In the genomic region with DNA sequence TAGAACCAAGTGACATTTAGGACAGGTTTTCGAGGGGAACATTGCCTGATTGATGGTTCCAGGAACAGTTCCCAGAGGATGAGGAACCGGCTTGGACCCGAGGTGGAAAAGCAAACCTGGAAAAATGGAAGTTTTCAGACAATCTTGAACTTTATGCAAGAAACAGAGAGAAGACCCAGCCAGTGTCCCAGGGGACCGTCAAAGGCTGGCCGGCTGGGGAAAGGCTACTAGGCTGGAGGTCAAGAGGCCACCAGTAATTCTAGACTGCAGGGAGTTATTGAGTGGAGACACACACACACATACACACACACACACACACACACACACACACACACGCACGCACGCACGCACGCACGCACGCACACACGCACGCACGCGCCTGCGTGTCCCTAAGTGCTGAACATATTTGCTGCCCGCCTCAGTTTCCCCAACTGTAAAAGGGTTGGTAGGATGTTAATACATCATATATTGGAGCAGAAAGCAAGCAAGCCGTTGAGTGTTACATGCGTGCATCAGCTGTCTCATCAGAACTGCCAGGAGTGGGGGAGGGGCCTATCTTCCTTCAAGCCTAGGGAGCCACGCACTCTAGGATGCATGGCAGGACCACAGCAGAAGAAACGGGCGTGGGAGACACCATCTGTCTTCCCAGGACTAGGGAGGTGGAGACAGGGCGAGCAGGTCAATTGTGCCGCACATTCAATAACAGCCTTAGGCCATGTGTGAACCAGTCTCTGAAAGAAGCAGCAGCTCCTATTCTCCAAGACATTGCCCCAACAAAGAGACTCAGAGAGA, we compare ENCODE assay signal across 9 mouse cellular contexts. TPM values are rescaled to one million over a fixed set of nuclear protein-coding genes. Genes with fewer than 3 reads are reported as not detected.
DNase-seq lines count a peak whose midpoint lies in the region; ATAC-seq lines count a peak whose summit lies in the region.
"Had no signal": no experiment of that assay in that cellular context is flagged by ENCODE, and none has a peak within 500 bp of the region (broad histone marks: within the 10 kb centered on the region; RNA-seq: fewer than 3 reads in every experiment).

No protein-coding gene starts in this region.

- peak; percentile 46; the same call in 1 of the 2 replicates for ATAC-seq in hindbrain, embryonic 13.5 days (ENCODE audit: low FRiP score)
- ATAC-seq in megakaryocyte progenitor cell, adult 5-6 weeks (replicated peaks; ENCODE audit: poor library complexity): no peak

- 0 out of 2 replicates have a peak overlapping the region, but pooled peaks have one; percentile 31 for H3K9ac ChIP-seq in hindbrain, embryonic 13.5 days

- 64% methylated on average over 25 of the region's 25 CpGs for WGBS in hindbrain, embryonic 13.5 days

- H3K4me2 ChIP-seq in hindbrain, embryonic 13.5 days: 0 out of 2 replicates have a peak overlapping the region, but pooled peaks have one; percentile 16

- peaks cover 10% of the 10 kb centered on the region for H3K36me3 ChIP-seq in hindbrain, embryonic 13.5 days

- H3K9me3 ChIP-seq in hindbrain, embryonic 13.5 days: no peaks in the 10 kb centered on the region

- H3K4me3 ChIP-seq in hindbrain, embryonic 13.5 days: no peak overlapping the region

- H3K27ac ChIP-seq in hindbrain, embryonic 13.5 days: no peak overlapping the region; the same call in 1 of the 2 replicates

- DNase-seq in adrenal gland, postnatal 10 days: peak; percentile 49
- DNase-seq in adrenal gland, adult 18-20 months (ENCODE audit: low spot score in 2 of 2): no peak
- peak; percentile 32 for DNase-seq in lung, postnatal 10 days
- no peak for DNase-seq in lung, postnatal 4 days
- peak; percentile 38 to 59 for DNase-seq in right cerebral cortex, adult 2 months (ENCODE audit: low spot score in 2 of 2)
- DNase-seq in heart, adult 8-10 months (ENCODE audit: low spot score): no peak
- DNase-seq: cerebellum, adult 9-11 months had no signal

- 0 out of 2 replicates have a peak, but pooled peaks cover 5% of the 10 kb centered on the region for H3K27me3 ChIP-seq in hindbrain, embryonic 13.5 days

- H3K4me1 ChIP-seq in hindbrain, embryonic 13.5 days (replicated peaks): peaks cover 17% of the 10 kb centered on the region

RNA-seq across cellular contexts. Expression of a gene that starts 22.9 kb away (rescaled TPM):
- 10 to 100 TPM; 39.4 to 45.8 TPM for total RNA-seq in adrenal gland, postnatal 10 days (2021)
- total RNA-seq in adrenal gland, adult 18-20 months (2021): 10 to 100 TPM; 44.9 to 51.2 TPM
- polyA plus RNA-seq in hindbrain, embryonic 13.5 days (2015; fragmentation: Nextera tagmentation; extraction: Ambion mirVana): 61.8 and 64.7 TPM in 2 replicates
- 17.2 and 18.3 TPM in 2 replicates for total RNA-seq in megakaryocyte progenitor cell, adult 5-6 weeks (2015)
- total RNA-seq in megakaryocyte progenitor cell, adult 5-6 weeks (2017): 35.3 and 38.4 TPM in 2 replicates
- 10 to 100 TPM; 43.6 to 52.1 (median 45.5) TPM for total RNA-seq in heart, adult 8-10 months (2022)

RNA-seq across cellular contexts. Expression of a gene that starts 32.0 kb away (rescaled TPM):
- 1 to 10 TPM; 1.4 to 1.7 TPM for total RNA-seq in adrenal gland, postnatal 10 days (2021)
- total RNA-seq in adrenal gland, adult 18-20 months (2021): 1 to 10 TPM in 1 of 2 experiments, under 1 TPM in 1; 0.50 to 1.0 TPM
- 2.8 and 3.4 TPM in 2 replicates for polyA plus RNA-seq in hindbrain, embryonic 13.5 days (2015; fragmentation: Nextera tagmentation; extraction: Ambion mirVana)
- 0.10 TPM in 1 of 2 replicates, not detected in the other for total RNA-seq in megakaryocyte progenitor cell, adult 5-6 weeks (2015)
- total RNA-seq in megakaryocyte progenitor cell, adult 5-6 weeks (2017): 0.29 TPM in 1 of 2 replicates, not detected in the other
- 1 to 10 TPM; 1.6 to 1.9 (median 1.8) TPM for total RNA-seq in heart, adult 8-10 months (2022)

RNA-seq across cellular contexts. Expression of a gene that starts 48.8 kb away (rescaled TPM):
- total RNA-seq in adrenal gland, postnatal 10 days (2021): 10 to 100 TPM; 45.4 to 48.1 TPM
- 10 to 100 TPM; 39.9 to 52.6 TPM for total RNA-seq in adrenal gland, adult 18-20 months (2021)
- polyA plus RNA-seq in hindbrain, embryonic 13.5 days (2015; fragmentation: Nextera tagmentation; extraction: Ambion mirVana): 51.1 and 51.8 TPM in 2 replicates
- total RNA-seq in megakaryocyte progenitor cell, adult 5-6 weeks (2015): 3.9 and 5.0 TPM in 2 replicates
- total RNA-seq in megakaryocyte progenitor cell, adult 5-6 weeks (2017): 6.1 and 7.0 TPM in 2 replicates
- 100 to 1,000 TPM in 1 of 4 experiments, 10 to 100 TPM in 3; 87.0 to 105 (median 93.5) TPM for total RNA-seq in heart, adult 8-10 months (2022)

RNA-seq across cellular contexts. Expression of a gene that starts 50.7 kb away (rescaled TPM):
- 10 to 100 TPM; 22.7 to 31.5 TPM for total RNA-seq in adrenal gland, postnatal 10 days (2021)
- total RNA-seq in adrenal gland, adult 18-20 months (2021): 10 to 100 TPM in 1 of 2 experiments, 1 to 10 TPM in 1; 6.2 to 13.3 TPM
- 17.6 and 18.8 TPM in 2 replicates for polyA plus RNA-seq in hindbrain, embryonic 13.5 days (2015; fragmentation: Nextera tagmentation; extraction: Ambion mirVana)
- 11.8 and 15.2 TPM in 2 replicates for total RNA-seq in megakaryocyte progenitor cell, adult 5-6 weeks (2015)
- 4.0 and 5.0 TPM in 2 replicates for total RNA-seq in megakaryocyte progenitor cell, adult 5-6 weeks (2017)
- total RNA-seq in heart, adult 8-10 months (2022): 10 to 100 TPM; 48.5 to 75.4 (median 62.1) TPM

Comparison
In these comparisons a context has a peak if more than half of its experiments do, and no peak if none do; other contexts are left out.
1. DNase-seq: peak in adrenal gland, postnatal 10 days (single experiment), lung, postnatal 10 days (single experiment) and right cerebral cortex, adult 2 months (2 of 2); none in adrenal gland, adult 18-20 months (0 of 2), lung, postnatal 4 days (0 of 2) and heart, adult 8-10 months (single experiment).
2. RNA of a gene that starts 48.8 kb away (total RNA-seq): 87.0 to 105 TPM in heart, adult 8-10 months, 39.9 to 52.6 TPM in adrenal gland, adult 18-20 months and 45.4 to 48.1 TPM in adrenal gland, postnatal 10 days; 3.9 to 7.0 TPM in megakaryocyte progenitor cell, adult 5-6 weeks; every median in the first group is over 4 times any median in the second.